Mouse (Mus musculus): ENCODE measurements around the gene Tas2r121. TPM values are rescaled to one million over a fixed set of nuclear protein-coding genes. Genes with fewer than 3 reads are reported as not detected.
"Not testable (repeated sequence)": the region's sequence is repeated elsewhere in the genome, so short reads cannot be mapped to it uniquely, and the experiment has no call there.

The Tas2r121 gene
- not detected for total RNA-seq (2021)
- long read RNA-seq, experiment 1: 0 reads
- long read RNA-seq, experiment 2: 0 reads

- DNase-seq: no peak
Observed at GRCm38 (mm10) chr6:132700907-132701306, at the start of gene Tas2r121. Gene Tas2r121 (minus strand): TSS chr6:132701007.

GRCm38 (mm10) chr6:132750206-132750605 lies 49.4 kb upstream of the Tas2r121 start:
- no peak for DNase-seq

- DNase-seq: no peak
Observed at GRCm38 (mm10) chr6:132737935-132738334, 37.1 kb upstream of the Tas2r121 start, which contains the start of gene Tas2r115. Gene Tas2r115 (minus strand): TSS chr6:132738035.

GRCm38 (mm10) chr6:132711828-132712227 lies 11.0 kb upstream of the Tas2r121 start, which contains the start of gene Tas2r122:
Gene Tas2r122 (minus strand): TSS chr6:132711928.
- DNase-seq: no peak

GRCm38 (mm10) chr6:132691596-132691995 lies 9.2 kb downstream of the Tas2r121 start:
- DNase-seq: not testable (repeated sequence)

- DNase-seq: no peak
Observed at GRCm38 (mm10) chr6:132656653-132657052, 44.2 kb downstream of the Tas2r121 start, which contains the start of gene Tas2r120. Gene Tas2r120 (plus strand): TSS chr6:132656953.

- DNase-seq: no peak
Observed at GRCm38 (mm10) chr6:132651426-132651825, 49.4 kb downstream of the Tas2r121 start, which contains the start of gene A630073D07Rik. Gene A630073D07Rik (minus strand): TSS chr6:132651526.

Other genes with a start within 250 kb of the Tas2r121 start
- not detected for gene Prh1, start 131.2 kb downstream of the Tas2r121 start, total RNA-seq (2021)
- gene Prp2, start 105.1 kb downstream of the Tas2r121 start, total RNA-seq (2021): not detected
- not detected for gene A630073D07Rik, start 49.5 kb downstream of the Tas2r121 start, total RNA-seq (2021)
- gene Tas2r120, start 44.1 kb downstream of the Tas2r121 start, total RNA-seq (2021): not detected
- gene Tas2r122, start 10.9 kb upstream of the Tas2r121 start, total RNA-seq (2021): not detected
- gene Tas2r115, start 37.0 kb upstream of the Tas2r121 start, total RNA-seq (2021): not detected
- not detected for gene Tas2r124, start 53.7 kb upstream of the Tas2r121 start, total RNA-seq (2021)
- gene Tas2r102, start 61.1 kb upstream of the Tas2r121 start, total RNA-seq (2021): not detected
- not detected for gene Tas2r136, start 77.2 kb upstream of the Tas2r121 start, total RNA-seq (2021)
- not detected for gene Tas2r117, start 101.8 kb upstream of the Tas2r121 start, total RNA-seq (2021)
- gene Tas2r123, start 146.1 kb upstream of the Tas2r121 start, total RNA-seq (2021): not detected
- gene Tas2r116, start 154.4 kb upstream of the Tas2r121 start, total RNA-seq (2021): not detected
- gene Tas2r110, start 167.0 kb upstream of the Tas2r121 start, total RNA-seq (2021): not detected
- gene Tas2r113, start 192.0 kb upstream of the Tas2r121 start, total RNA-seq (2021): not detected
- gene Tas2r125, start 208.6 kb upstream of the Tas2r121 start, total RNA-seq (2021): not detected

Data from gastrocnemius, postnatal 25 days (tissue).